Mouse (Mus musculus) frontal cortex, postnatal 25 days (tissue): Measurements from ENCODE around the gene Arhgap9.

ENCODE experiments used
- DNase-seq, 2 experiments: peaks; one replicate each; pipeline ENCODE4 v3.0.0; 2022; ENCODE audit warnings: low spot score in 2 of 2

Arhgap9 gene

DNA sequence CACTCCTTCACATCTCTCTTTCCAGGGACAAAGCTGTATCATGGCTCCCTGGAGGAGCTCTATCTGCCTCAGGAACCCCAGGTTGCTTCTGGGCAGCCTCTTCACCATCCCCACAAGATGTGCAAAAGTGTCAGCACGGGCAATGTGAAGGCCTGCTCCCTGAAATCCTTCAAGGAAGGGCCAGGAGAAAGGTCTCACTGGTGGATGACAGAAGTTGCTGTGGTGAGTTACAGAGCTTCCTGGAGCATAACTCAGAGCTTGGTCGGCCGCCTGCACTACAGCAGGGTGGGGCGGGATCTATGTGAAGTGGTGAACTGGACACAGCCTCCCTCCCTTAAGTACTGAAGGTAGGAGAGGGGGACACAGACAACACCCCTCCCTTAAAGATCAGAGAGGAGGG lies 905 bp downstream of the Arhgap9 start:
- DNase-seq, result no peak

DNA sequence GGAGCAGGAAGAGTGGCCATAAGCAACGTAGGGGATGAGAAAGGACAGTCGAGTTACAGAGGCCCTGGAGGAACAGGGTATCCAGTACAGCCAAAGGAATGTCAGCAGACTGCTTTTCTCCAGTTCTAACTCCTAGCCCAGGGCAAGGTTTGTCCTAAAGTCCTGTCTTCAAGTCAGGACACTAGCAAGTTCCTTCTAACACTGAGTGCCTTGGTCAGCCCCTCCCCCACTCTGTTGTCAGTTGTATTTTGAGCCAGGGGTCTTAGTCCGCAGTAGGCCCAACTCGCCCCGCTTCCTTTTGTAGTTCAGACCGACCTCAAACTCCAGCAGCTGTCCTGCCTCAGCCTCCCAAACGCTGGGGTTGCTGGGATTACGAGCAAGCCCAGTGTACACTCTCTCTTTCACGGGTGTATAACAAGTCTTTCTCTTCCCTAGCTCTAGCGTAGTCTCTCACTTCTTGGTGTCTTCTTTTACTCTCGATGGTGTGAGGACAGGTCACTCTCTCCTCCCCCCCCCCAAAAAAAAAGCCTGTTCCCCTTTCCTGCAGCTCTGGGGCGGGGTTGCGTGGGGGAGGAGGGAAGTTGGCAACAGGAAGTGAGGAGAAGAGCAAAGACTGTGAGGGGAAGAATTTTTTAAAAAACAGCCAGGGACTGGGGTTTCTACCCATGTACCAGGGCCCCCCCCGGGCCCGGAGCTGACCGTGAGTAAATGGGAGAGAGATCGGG lies 1.5 kb downstream of the Arhgap9 start:
- no peak for DNase-seq

DNA sequence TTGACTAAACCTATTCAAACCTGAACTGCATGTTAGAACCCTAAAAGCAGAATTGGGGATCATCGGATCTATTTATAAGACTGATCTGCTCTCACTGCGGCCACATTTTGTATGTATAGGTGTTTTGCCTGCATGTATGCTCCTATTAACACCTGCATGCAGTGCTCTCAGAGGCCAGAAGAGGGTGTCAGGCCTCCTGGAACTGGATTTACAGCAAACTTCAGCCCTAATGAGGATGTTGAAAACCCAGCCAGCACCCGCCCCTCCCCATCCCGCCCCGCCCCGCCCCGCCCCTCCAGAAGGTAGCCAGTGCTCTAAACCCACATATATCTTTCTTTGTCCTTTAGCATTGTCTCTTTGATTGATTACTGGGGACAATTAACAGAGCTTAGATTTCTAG lies 2.7 kb downstream of the Arhgap9 start:
- DNase-seq, result no peak

DNA sequence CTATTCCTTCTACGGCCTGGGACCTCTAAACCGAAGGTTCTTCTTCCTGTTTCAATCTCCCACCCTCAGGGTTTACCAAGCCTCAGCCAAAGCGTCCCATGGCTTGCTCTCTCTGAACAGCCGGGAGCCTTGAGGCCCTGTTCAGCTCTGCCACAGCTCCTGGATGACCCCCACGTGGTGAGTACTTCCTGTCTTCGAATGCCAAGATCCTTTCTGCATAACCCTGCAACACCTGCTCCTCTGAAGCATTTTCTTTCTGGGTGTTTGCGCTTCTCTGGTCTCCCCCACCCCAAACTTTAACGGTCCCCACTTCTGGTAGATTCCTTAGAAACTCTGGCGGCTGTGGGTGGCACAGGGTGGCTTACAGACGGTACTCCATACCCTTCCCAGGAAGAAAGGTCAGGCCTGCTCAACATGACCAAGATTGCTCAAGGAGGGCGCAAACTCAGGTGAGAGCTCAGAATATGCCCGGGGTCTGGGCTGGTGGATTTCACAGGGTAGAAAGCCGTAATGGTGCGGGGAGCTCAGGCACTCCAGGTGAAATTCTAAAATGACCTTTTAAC lies 3.8 kb downstream of the Arhgap9 start:
- DNase-seq, result no peak

DNA sequence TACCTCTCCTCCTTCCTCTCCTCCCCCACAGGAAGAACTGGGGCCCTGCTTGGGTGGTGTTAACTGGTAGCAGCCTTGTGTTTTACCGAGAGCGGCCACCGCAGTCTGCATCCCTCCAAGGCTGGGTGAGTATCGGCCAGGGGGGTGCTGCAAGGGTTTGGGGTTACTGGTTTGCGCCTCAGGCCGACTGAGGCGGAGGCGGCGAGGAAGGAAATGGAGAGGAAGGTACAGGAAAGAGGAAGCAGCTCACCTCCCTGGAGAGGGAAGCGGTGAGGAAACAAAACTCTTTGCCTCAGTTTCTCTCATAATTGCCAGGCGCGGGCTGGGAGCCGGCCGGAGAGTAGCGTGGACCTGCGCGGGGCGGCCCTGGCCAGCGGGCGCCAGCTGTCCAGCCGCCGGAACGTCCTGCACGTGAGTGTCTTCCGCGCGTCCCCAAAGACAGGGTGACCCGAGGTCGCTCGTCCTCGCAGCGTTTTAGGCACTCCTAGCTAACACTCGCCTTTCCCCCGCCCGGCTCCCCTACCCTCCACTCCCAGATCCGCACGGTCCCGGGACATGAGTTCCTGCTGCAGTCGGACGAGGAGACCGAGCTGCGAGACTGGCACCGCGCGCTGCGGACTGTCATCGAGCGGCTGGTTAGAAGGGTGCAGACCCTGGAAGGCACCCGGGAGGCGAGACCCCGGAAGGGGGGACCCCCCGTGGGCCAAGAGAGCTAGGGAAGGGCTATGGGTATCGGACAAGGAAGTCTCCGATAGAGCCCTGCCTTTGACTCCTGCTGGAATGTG lies 4.4 kb downstream of the Arhgap9 start:
- no peak for DNase-seq

DNA sequence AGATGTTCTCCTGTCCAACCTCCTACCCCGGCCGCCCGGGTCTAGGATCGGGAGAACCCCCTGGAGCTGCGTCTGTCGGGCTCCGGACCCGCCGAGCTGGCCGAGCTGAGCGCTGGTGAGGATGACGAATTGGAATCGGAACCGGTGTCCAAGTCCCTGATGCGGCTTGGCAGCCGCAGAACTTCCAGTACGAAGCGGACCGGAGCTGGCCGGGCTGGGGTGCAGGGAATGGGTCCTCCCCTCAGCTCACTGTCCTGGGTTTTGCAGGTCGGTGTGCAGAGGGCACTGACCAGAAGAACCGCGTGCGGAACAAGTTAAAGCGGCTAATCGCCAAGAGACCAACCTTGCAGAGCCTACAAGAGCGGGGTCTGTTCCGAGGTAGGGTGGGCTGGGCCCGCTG lies 5.1 kb downstream of the Arhgap9 start:
- DNase-seq, result no peak

DNA sequence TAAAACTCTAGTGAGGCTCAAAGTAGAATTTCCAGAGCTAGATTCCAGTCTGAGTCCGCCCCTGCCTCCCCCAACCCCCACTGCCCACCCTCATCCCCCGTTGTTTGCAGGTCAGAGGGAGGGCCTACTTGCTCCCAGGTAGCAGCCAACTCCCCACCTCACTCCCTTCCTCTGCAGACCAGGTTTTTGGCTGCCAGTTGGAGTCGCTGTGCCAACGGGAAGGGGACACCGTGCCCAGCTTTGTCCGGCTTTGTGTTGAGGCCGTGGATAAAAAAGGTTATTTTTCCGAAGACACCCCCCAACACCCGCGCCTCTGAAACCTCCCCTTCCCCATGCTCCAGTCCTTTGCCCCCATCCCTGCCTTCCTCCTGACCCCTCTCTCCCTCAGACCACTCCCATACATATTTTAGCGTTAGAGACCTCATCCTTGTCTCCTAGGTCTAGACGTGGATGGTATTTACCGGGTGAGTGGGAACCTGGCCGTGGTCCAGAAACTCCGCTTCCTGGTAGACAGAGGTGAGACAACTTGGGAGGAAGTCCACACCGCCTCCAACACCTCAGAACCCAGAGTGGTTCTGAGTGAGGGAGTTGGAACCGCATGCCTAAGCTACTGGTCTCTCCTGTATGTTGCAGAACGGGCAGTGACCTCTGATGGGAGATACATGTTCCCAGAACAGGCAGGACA lies 5.8 kb downstream of the Arhgap9 start:
- no peak for DNase-seq

DNA sequence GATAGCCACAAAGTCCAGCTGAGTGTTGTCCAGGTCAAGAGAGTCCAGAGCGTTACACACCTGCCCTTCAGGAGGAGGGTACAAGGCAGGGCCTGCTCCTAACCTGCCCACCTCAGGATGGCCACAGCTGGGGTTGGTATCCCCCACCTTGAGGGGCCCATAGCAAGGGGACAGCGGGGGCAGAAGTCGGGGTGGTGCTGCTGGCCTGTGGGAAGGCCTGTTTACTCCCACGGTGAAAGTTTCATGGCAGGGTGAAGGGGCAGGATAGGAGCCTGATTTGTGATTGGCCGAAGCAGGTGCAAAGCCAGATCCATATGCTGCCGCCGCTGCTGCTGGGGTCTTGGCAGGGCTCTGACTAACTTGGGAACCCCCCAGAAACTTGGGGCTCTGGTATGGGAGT lies 8.4 kb downstream of the Arhgap9 start:
- DNase-seq, result no peak

DNA sequence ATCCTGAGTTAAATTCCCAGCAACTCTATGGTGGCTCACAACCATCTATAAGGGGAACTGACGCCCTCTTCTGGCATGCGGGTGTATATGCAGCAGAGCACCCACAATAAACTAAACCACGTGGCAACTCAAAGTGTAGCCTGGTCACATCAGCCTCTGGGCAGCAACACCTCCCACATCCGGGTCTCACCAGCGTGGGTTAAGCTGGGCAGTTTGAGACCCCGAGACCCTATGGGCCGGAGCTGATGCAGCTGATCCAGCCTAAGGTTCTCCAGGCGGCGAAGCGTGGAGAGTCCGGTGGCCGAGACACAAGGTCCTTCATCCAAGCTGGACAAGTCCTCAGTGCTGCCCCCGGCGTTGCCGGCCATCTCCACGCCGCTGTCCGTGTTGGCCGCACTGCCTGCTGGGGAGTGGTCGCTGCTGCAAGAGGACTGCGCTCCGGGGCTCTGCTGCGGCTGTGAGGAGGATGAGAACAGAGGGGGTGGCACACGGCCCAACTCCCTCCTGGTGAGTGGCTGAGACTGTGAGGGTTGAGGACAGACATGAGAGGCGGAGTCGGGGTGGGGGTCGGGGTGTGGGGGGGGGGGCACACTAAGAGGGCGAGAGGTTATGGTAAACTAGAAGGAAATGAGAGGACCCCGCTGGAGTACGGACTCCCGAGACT lies 10.6 kb downstream of the Arhgap9 start:
- no peak for DNase-seq

DNA sequence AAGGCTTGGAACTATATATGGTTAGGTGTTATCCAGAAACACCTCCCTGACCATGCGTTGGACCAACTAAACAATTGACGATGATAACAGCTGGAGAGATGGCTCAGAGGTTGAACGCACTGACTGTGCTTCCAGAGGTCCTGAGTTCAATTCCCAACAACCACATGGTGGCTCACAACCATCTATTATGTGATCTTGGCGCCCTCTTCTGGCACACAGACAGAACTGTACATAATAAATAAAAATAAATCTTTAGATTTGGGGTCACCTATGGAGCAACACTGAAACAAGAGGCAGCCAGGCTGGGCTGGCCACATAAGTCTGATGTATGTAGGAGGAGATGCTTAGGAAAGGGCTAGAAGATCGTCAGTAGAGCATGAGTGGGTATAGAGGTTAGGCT lies 11.4 kb downstream of the Arhgap9 start:
- DNase-seq, result no peak

DNA sequence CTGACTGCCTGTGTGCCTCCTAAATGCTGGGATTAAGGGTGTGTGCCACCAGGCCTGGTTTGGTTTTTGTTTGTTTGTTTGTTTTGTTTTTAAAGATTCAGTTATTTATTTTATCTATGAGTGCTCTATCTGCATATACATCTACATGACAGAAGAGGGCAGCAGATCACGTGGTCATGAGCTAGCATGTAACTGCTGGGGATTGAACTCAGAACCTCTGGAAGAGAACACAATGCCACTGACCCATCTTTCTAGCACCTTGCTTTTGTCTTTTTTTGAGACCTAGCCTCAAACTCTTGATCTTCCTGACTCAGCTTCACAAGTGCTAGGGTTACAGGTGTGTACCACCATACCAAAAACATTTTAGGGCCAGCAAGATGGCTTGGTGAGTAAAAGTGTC lies 13.5 kb downstream of the Arhgap9 start:
- no peak for DNase-seq

DNA sequence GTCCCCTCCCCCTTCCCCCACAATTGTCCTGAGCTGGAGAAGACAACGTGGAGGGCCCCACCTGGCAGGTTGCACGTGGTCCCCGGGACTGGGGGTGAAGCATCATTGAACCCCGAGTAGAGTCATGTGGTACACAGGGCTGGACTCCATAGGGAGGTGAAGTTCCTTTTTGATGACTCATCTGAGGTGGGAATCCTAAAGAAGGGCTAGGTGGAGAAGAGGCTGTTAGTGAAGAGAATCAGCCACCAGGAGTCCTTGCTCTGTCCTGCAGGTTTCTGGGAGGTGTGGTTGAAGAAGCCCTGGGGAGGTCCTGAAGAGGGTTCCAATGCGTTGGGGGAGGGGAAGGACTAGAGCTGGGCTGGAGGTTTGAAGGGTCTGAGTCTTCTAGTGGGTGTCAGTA lies 15.2 kb downstream of the Arhgap9 start:
- DNase-seq, result no peak

DNA sequence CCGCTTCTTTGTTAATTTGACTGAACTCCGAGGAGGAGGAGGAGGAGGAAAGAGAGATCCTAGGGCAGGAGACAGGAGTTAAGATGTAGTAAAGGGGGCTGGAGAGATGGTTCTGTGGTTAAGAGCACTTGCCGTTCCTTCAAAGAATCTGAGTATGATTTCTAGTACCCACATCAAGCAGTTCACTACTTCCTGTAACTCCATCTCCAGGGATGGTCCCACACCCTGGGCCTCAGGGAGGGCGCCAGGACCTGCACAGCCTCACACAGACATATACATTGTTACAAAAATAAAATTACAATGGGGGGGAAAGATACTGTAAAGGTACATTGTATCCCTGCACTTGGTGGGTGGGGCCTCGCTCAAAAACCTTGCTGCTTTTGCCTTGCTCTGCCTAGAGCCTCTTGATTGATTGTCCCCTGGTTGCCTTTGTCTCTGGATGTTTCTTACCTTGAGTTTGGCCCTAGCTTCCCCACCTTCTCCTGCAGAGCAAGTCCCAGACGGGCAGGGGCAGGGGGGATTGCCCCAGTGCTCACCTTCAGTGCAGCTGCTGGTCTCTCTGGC lies 15.9 kb downstream of the Arhgap9 start:
- DNase-seq, result no peak

DNA sequence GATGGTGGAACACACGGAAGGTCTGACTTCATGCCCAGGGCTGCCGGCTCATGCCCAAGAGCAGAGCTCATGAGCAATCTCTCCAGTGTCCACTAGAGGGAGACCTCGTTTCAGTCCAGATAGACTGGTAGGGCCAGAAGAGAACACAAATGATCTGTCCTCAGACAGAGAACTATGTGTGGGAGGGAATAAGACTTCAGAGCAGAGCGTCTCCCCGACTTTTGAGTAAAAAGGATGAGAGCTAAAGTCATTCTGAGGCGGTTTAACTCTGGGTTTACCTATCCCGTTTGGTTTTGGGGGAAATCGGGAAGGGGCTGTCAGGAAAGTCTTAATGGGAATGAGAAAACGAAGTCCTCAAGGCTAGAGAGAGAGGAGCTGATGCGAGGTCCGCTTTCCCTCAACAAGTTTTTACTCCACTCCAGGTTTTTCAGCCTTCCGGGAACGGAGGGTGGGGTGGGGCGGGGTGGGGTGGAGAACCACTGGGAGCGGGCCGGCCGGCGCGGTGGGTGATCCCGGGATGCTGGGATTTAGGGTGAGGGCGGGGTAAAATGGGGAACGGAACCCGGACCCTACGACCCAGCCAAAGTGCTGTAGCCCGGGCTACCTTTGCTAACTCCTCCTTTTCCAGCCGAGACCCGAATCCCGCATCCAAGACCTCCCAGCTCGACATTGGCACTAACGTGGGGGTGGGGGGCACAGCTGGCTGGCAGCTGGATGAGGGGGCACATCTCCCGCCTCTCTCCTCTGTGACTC lies 17.3 kb downstream of the Arhgap9 start:
- DNase-seq, result peak; percentile 66 to 81

DNA sequence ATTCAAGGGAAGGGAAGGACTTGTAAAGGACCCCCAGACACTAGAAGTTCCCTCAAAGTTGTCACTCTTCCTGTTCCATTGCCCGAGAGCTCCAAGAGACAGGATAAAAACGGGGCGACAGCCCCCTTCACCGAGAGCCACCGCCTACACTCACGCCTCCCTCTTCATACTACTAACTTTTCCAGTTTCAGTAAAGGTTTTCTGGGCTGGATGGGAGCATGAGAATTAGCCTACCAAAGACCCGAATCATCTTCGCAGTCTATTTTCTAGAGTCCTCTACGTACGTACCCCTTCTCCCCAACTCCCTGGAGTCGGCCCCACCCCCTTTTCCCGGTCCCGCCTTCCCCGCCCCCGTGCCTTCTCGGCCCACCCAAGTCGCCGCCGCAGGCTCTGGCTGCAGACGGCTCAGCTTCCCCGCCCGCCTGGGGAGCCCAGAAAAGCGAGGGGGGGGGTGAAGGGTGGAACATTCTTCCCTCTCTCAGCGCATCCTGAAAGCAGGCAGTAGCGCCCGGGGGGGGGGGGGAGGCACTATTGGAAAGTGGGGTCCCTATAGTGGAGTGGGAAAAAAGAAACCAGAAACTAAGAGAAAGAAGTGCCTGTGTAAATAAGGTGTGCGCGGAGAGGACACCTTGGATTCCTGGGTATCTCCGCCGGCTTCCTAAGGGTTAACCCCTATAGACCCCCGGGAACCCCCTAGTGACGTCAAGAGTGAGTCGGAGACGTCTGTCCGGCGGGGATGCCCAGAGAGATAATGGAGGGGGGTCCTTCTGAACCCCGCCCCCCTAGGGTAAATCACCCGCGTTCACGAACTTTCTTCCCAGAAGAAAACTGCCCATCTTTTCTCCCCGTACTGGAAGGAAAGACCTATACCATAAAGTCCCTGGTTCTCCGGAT lies 18.2 kb downstream of the Arhgap9 start:
- no peak for DNase-seq

DNA sequence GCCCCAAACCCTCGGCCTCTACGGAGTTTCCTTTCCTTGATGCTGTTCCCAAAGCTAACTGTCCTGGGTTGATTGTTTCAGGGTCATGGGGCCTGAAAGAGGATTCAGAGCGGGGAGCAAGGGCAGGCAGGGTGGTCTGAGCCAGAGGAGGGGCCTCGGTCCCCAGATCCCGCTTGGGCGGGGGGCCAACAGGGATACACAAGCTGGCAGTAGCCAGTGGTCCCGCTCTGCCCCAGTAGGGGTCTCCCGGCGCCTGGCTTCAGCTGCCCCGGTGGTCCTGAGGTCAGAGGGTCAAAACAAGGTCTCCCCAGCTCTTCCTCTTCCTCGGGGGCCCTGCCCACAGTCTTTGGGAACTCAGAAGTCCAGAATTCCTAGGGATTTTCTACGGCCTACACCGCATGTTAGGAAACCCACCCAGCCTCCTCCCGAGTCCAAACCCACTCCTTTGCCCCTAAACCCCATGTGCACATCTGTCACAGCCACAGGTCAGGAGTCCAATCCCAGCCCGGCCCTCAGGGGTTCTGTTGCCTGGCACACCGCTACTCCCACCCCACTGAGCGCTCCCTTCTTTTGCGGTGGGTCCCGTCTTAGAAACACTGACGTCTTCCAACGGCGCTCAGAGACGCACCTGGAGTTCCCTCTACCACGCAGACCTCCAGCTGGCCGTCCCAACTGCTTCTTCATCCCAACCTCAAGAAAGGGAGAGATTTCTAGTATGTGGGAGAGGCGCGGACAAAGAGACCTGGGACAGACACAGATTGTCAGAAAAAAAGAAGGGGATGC lies 19.0 kb downstream of the Arhgap9 start:
- no peak for DNase-seq

DNA sequence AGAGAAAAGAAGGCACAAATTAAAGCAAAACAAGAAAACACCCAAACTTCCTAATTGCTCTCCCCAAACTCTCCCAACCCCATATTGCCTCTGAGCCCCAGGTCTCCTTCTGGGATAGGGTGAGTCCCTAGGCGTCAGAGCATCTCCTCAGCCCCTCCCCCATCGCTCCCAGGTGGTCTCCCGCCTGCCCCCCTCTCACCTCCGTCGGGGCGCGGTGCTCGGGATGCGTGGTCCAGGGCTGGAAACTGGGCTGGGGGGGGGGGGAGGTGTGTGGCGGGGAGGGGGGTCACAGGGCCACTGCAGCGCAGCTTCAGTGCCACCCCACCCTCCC lies 19.6 kb downstream of the Arhgap9 start:
- DNase-seq, result no peak

DNA sequence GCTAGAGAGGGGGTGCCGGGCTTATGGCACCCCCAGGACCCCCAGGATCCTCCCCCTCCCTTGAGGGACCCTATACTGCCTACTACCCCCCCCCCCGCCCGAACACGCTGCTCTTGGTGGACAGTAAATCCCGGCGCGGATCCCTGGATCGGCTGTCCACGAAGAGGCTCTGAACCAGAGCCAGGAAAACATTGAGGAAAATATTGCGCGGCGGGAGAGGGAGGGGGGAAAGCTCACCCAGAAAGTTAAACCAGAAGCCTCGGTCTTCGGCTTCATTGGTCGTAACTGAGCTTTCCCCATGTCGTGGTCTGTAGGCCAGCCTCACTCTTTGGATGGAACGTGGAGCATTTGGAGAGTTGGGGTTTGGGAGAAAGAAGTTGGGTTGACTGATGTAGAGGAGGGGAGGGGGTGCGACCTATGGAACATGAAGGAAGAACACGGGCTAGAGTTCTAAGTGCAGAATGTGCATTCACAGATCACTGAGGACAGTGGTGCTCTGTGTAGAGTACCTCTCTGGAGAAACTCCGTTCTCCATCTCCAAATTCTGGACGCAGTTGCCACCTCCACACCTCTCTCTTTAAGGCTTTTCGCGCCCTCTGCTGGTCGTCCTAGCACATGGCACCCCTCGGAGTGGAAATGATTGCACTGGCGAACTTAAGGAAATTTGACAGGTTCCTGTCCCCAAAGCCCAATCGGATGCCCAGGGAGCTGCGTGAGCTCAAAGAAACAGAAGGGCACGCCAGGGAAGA lies 20.3 kb downstream of the Arhgap9 start, which contains the start of gene Gli1:
Gli1 (minus strand) TSS at position 84 of the 749 bp plus-strand sequence.
- DNase-seq, result peak in 1 of 2 experiments; percentile 62
